Mouse (Mus musculus): ENCODE results near the gene Fads6. TPM values are rescaled to one million over a fixed set of nuclear protein-coding genes. Genes with fewer than 3 reads are reported as not detected.

The Fads6 gene
- polyA plus RNA-seq, 1 experiment, result 1.1 TPM

GRCm38 (mm10) chr11:115285282-115285681 is 12.2 kb downstream of the Fads6 start:
- Histone ChIP-seq H3K4me1 (ENCODE audit: control insufficient read depth, insufficient read depth, insufficient read length) (no peaks in the 10 kb centered on the region), H3K27ac (ENCODE audit: insufficient read depth, low read length) (no peak overlapping the region), H3K4me3 (ENCODE audit: extremely low read depth, insufficient read depth, insufficient read length) (no peak overlapping the region), H3K36me3 (ENCODE audit: control insufficient read depth, insufficient read depth, low read length) (no peaks in the 10 kb centered on the region), H3K27me3 (ENCODE audit: control insufficient read depth, insufficient read depth, low read length) (no peaks in the 10 kb centered on the region)
- 15% methylated on average over 4 of the region's 4 CpGs for WGBS
- DNase-seq (ENCODE audit: low read depth in 1 of 2, low spot score in 2 of 2), result no peak
- no peak for TF ChIP-seq CTCF (IDR thresholded peaks at IDR 0.05; ENCODE audit: extremely low read depth, insufficient read depth, insufficient read length, insufficient replicate concordance)

DNA sequence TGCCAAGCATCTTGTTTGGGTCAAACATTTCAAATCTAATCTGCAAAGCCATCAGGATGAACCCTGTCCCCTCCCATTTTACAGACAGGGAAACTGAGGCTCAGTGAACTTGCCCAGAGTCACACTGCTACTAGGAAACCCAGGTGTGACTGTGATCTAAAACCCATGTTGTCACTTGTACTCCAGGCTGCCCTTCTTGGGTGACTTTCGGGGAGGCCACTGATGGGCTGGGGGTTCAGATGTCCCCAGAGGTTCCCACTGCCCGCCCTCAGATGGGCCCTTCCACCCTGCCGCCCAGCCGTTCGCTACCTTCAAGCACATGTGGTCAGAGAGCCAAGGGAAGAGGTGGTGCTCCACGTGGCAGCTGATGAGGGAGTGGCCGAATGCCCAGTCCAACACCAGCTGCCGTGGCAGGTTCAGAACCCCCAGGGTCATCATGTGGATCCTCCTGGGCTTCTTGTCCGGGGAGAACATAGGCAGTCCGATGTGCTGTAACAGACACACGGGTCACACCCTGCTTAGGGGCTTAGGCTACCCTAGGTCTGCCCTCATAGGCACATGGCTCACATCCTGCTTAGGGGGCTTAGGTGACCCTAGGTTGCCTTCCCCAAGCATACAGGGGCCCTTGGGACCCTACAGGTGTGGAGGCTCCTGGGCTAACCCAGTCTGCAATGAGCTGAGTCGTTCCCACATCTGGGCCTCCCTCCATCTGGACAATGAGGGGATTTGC is 13.4 kb downstream of the Fads6 start:
- Histone ChIP-seq H3K4me1 (ENCODE audit: control insufficient read depth, insufficient read depth, insufficient read length) (no peaks in the 10 kb centered on the region), H3K36me3 (ENCODE audit: control insufficient read depth, insufficient read depth, low read length) (no peaks in the 10 kb centered on the region), H3K4me3 (ENCODE audit: extremely low read depth, insufficient read depth, insufficient read length) (no peak overlapping the region), H3K27me3 (ENCODE audit: control insufficient read depth, insufficient read depth, low read length) (no peaks in the 10 kb centered on the region), H3K27ac (ENCODE audit: insufficient read depth, low read length) (no peak overlapping the region)
- DNase-seq (ENCODE audit: low read depth in 1 of 2, low spot score in 2 of 2), result no peak
- 88% methylated on average over 12 of the region's 12 CpGs for whole genome bisulfite sequencing
- TF ChIP-seq CTCF (IDR thresholded peaks at IDR 0.05; ENCODE audit: extremely low read depth, insufficient read depth, insufficient read length, insufficient replicate concordance) (no peak), POLR2A (IDR thresholded peaks at IDR 0.05; ENCODE audit: low read depth, low read length) (no peak)

GRCm38 (mm10) chr11:115283486-115283765 is 14.0 kb downstream of the Fads6 start:
- no peak for DNase-seq (ENCODE audit: low read depth in 1 of 2, low spot score in 2 of 2)
- Histone ChIP-seq H3K4me1 (ENCODE audit: control insufficient read depth, insufficient read depth, insufficient read length) (no peaks in the 10 kb centered on the region), H3K4me3 (ENCODE audit: extremely low read depth, insufficient read depth, insufficient read length) (no peak overlapping the region), H3K27me3 (ENCODE audit: control insufficient read depth, insufficient read depth, low read length) (no peaks in the 10 kb centered on the region), H3K27ac (ENCODE audit: insufficient read depth, low read length) (no peak overlapping the region), H3K36me3 (ENCODE audit: control insufficient read depth, insufficient read depth, low read length) (no peaks in the 10 kb centered on the region)
- TF ChIP-seq POLR2A (IDR thresholded peaks at IDR 0.05; ENCODE audit: low read depth, low read length) (no peak), CTCF (IDR thresholded peaks at IDR 0.05; ENCODE audit: extremely low read depth, insufficient read depth, insufficient read length, insufficient replicate concordance) (no peak)
- WGBS, result 86% methylated on average over 9 of the region's 9 CpGs

- no peak for DNase-seq (ENCODE audit: low read depth in 1 of 2, low spot score in 2 of 2)
- WGBS, result 82% methylated on average over 8 of the region's 8 CpGs
- TF ChIP-seq POLR2A (IDR thresholded peaks at IDR 0.05; ENCODE audit: low read depth, low read length), result no peak
- TF ChIP-seq CTCF (IDR thresholded peaks at IDR 0.05; ENCODE audit: extremely low read depth, insufficient read depth, insufficient read length, insufficient replicate concordance), result no peak
These were observed 14.6 kb downstream of the Fads6 start for GRCm38 (mm10) chr11:115282723-115283485.

DNA sequence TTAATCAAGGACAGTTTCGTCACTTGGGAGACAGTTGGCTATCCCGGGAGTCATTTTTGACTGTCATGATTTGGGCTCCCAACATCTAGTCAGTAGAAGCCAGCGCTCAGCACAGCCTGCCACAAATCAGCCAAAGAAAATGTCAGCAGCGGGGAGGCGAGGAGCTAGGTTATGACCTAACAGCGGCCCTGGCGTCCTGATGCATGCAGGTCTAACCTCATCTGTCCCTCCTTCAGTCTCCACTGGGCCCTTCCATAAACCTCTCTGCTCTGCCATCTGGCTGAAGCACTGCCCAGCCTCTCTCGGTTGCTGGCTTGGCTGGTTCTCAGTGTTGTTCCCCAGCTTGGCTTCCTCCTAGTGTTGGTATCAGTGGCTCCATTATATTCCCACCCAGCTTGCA is 15.2 kb downstream of the Fads6 start:
- TF ChIP-seq CTCF (IDR thresholded peaks at IDR 0.05; ENCODE audit: extremely low read depth, insufficient read depth, insufficient read length, insufficient replicate concordance) (no peak), POLR2A (IDR thresholded peaks at IDR 0.05; ENCODE audit: low read depth, low read length) (no peak)
- Histone ChIP-seq H3K4me1 (ENCODE audit: control insufficient read depth, insufficient read depth, insufficient read length) (no peaks in the 10 kb centered on the region; the same call in 1 of the 2 replicates), H3K36me3 (ENCODE audit: control insufficient read depth, insufficient read depth, low read length) (no peaks in the 10 kb centered on the region), H3K27me3 (ENCODE audit: control insufficient read depth, insufficient read depth, low read length) (no peaks in the 10 kb centered on the region), H3K4me3 (ENCODE audit: extremely low read depth, insufficient read depth, insufficient read length) (no peak overlapping the region), H3K27ac (ENCODE audit: insufficient read depth, low read length) (no peak overlapping the region)
- no peak for DNase-seq (ENCODE audit: low read depth in 1 of 2, low spot score in 2 of 2)
- 94% methylated on average over 8 of the region's 8 CpGs for WGBS

More at GRCm38 (mm10) chr11:115282723-115283485, 14.6 kb downstream of the Fads6 start:
- Histone ChIP-seq H3K27me3 (ENCODE audit: control insufficient read depth, insufficient read depth, low read length) (no peaks in the 10 kb centered on the region), H3K4me3 (ENCODE audit: extremely low read depth, insufficient read depth, insufficient read length) (no peak overlapping the region), H3K36me3 (ENCODE audit: control insufficient read depth, insufficient read depth, low read length) (no peaks in the 10 kb centered on the region), H3K27ac (ENCODE audit: insufficient read depth, low read length) (no peak overlapping the region), H3K4me1 (ENCODE audit: control insufficient read depth, insufficient read depth, insufficient read length) (no peaks in the 10 kb centered on the region)

DNA sequence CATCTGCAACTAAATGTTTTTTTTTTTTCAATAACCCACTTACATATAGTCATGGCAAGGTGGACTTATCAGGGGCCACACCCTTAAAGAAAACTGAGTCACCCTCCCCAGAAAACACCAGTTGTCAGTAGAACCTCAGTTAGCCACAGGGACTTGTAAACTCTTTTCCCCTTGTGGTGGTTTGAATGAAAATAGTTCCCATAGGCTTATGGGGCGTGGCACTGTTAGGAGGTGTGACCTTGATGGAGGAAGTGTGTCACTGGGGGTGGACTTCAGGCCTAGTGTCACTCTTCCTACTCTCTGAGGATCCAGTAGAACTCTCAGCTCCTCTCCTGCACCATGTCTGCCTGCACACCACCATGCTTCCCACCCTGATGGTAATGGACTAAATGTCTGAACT is 17.7 kb downstream of the Fads6 start:
- H3K27ac ChIP-seq (ENCODE audit: insufficient read depth, low read length), result no peak overlapping the region
- H3K4me3 ChIP-seq (ENCODE audit: extremely low read depth, insufficient read depth, insufficient read length), result no peak overlapping the region
- H3K27me3 ChIP-seq (ENCODE audit: control insufficient read depth, insufficient read depth, low read length), result no peaks in the 10 kb centered on the region
- H3K4me1 ChIP-seq (ENCODE audit: control insufficient read depth, insufficient read depth, insufficient read length), result peaks cover 14% of the 10 kb centered on the region; the same call in 1 of the 2 replicates
- H3K36me3 ChIP-seq (ENCODE audit: control insufficient read depth, insufficient read depth, low read length), result no peaks in the 10 kb centered on the region
- no peak for DNase-seq (ENCODE audit: low read depth in 1 of 2, low spot score in 2 of 2)
- TF ChIP-seq POLR2A (IDR thresholded peaks at IDR 0.05; ENCODE audit: low read depth, low read length) (no peak), CTCF (IDR thresholded peaks at IDR 0.05; ENCODE audit: extremely low read depth, insufficient read depth, insufficient read length, insufficient replicate concordance) (no peak)
- 70% methylated on average over 1 of the region's 1 CpGs for WGBS

- Histone ChIP-seq H3K4me1 (ENCODE audit: control insufficient read depth, insufficient read depth, insufficient read length) (peaks cover 14% of the 10 kb centered on the region; the same call in 1 of the 2 replicates), H3K27me3 (ENCODE audit: control insufficient read depth, insufficient read depth, low read length) (no peaks in the 10 kb centered on the region), H3K4me3 (ENCODE audit: extremely low read depth, insufficient read depth, insufficient read length) (no peak overlapping the region), H3K36me3 (ENCODE audit: control insufficient read depth, insufficient read depth, low read length) (no peaks in the 10 kb centered on the region), H3K27ac (ENCODE audit: insufficient read depth, low read length) (no peak overlapping the region)
- no peak for TF ChIP-seq POLR2A (IDR thresholded peaks at IDR 0.05; ENCODE audit: low read depth, low read length)
- no peak for TF ChIP-seq CTCF (IDR thresholded peaks at IDR 0.05; ENCODE audit: extremely low read depth, insufficient read depth, insufficient read length, insufficient replicate concordance)
- DNase-seq (ENCODE audit: low read depth in 1 of 2, low spot score in 2 of 2), result no peak
- 85% methylated on average over 6 of the region's 6 CpGs for WGBS
These were observed 19.3 kb downstream of the Fads6 start for GRCm38 (mm10) chr11:115278176-115278575.

All from spleen, adult 2 months (tissue).